Mouse (Mus musculus): ENCODE data around the gene Trafd1. TPM values are rescaled to one million over a fixed set of nuclear protein-coding genes. Genes with fewer than 3 reads are reported as not detected.
A peak's percentile ranks its signal among the peaks of the same experiment; 100 is the strongest.
"Not testable (repeated sequence)": the region's sequence is repeated elsewhere in the genome, so short reads cannot be mapped to it uniquely, and the experiment has no call there.

Gene Trafd1
- polyA plus RNA-seq, 1 experiment from 2014 or later: 76.7 TPM

DNA sequence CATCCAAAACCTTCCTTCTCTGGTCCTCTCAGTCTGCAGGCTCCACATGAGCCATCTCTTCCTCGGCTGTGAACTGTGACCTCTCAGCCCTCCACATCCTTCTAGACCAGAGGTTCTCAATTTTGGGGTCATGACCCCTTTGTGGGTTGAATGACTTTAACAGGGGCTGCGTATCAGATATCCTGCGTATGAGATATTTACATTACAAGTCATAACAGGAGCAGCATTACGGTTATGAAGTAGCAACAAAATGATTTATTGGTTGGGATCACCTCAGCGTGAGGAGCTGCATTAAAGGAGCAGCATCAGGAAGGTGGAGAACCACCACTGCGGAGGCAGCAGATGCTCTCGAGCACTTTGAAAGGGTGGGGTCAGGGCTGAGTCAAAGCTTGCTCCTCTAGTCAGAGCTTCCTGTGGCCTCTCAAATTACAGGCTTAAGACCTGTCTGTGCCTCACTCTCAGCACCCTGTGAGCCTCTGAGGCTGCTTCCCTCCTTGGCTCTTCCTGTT, 44.4 kb downstream of the Trafd1 start:
- H3K4me2 ChIP-seq (replicated peaks; ENCODE audit: low read depth, low read length): no peak overlapping the region
- H3K36me3 ChIP-seq (ENCODE audit: control insufficient read depth, insufficient read depth, low read length): peaks cover 20% of the 10 kb centered on the region; the same call in 1 of the 2 replicates
- H3K9ac ChIP-seq (ENCODE audit: low read depth, low read length): no peak overlapping the region
- H3K27me3 ChIP-seq (ENCODE audit: control insufficient read depth, insufficient read depth, low read length): no peaks in the 10 kb centered on the region
- peak; percentile 5 for DNase-seq (ENCODE audit: low spot score)
- H3K4me3 ChIP-seq (ENCODE audit: low read depth, low read length): no peak overlapping the region
- no peak overlapping the region for H3K27ac ChIP-seq (ENCODE audit: low read depth, low read length)
- no peaks in the 10 kb centered on the region for H3K4me1 ChIP-seq (replicated peaks; ENCODE audit: control insufficient read depth, insufficient read depth, low read length)
- WGBS: 50% methylated on average over 7 of the region's 7 CpGs
- no peaks in the 10 kb centered on the region for H3K9me3 ChIP-seq (ENCODE audit: control insufficient read depth, low read length)
- no peak for ATAC-seq (ENCODE audit: low FRiP score)

DNA sequence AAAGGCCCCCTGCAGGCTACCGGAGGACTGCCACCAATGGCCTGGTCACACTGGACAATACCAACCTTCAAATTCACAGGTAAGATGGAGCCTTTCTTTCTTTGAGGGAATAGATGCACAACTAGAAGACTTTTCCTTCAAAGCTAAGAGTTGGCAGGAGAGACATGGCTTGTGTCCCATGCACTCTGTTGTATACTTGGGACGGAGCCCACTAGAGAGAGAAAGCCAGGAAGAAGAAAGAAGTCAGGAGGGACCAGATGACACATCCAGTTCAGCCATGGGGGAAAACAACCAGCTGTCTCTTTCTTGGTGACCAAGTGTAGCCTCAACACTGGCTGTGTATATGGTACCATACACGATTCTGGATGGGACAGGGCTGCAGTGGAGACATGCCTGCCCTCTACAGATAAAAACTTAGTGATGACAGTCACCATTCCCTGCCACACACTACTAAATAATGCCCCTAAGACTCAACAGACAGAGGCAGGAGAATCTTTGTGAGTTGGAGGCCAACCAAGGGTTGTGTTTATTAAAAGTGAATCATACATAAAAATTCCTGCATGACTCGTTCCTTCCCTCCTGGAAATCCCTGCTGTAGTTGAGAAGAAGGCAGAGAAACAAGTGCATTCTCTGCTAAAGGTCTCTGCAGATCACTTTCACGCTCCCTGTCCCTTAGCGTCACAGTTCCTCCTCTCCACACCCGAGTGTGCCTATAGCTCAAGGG, 45.8 kb downstream of the Trafd1 start:
- Histone ChIP-seq H3K4me2 (replicated peaks; ENCODE audit: low read depth, low read length) (no peak overlapping the region), H3K36me3 (ENCODE audit: control insufficient read depth, insufficient read depth, low read length) (peaks cover 17% of the 10 kb centered on the region; the same call in 1 of the 2 replicates), H3K27me3 (ENCODE audit: control insufficient read depth, insufficient read depth, low read length) (no peaks in the 10 kb centered on the region), H3K9ac (ENCODE audit: low read depth, low read length) (no peak overlapping the region), H3K9me3 (ENCODE audit: control insufficient read depth, low read length) (no peaks in the 10 kb centered on the region), H3K4me3 (ENCODE audit: low read depth, low read length) (no peak overlapping the region), H3K4me1 (replicated peaks; ENCODE audit: control insufficient read depth, insufficient read depth, low read length) (no peaks in the 10 kb centered on the region), H3K27ac (ENCODE audit: low read depth, low read length) (no peak overlapping the region)
- 91% methylated on average over 7 of the region's 7 CpGs for WGBS
- DNase-seq (ENCODE audit: low spot score) (no peak), ATAC-seq (ENCODE audit: low FRiP score) (no peak)

DNA sequence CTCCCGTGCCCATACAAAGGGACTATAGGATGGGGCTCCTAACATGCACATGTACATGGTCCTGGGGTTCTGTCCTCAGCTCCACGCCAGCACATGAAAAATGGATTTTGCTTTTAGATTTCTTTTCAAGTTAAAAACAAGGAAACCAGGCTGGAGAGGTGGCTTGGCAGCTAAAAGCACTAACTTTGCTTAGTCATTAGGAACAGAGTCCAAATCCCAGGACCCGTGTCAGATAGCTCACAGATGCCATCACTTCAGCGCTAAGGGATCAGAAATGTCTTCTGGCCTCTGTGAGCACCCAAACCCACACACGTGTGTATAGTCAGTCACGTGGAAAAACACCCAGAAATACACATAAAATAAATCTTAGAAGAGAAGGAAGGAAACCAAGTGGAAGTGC, 48.7 kb downstream of the Trafd1 start:
- H3K4me1 ChIP-seq (replicated peaks; ENCODE audit: control insufficient read depth, insufficient read depth, low read length): no peaks in the 10 kb centered on the region
- DNase-seq (ENCODE audit: low spot score): no peak
- H3K27me3 ChIP-seq (ENCODE audit: control insufficient read depth, insufficient read depth, low read length): no peaks in the 10 kb centered on the region
- WGBS: 95% methylated on average over 6 of the region's 6 CpGs
- ATAC-seq (ENCODE audit: low FRiP score): no peak
- no peaks in the 10 kb centered on the region for H3K9me3 ChIP-seq (ENCODE audit: control insufficient read depth, low read length)
- no peak overlapping the region for H3K27ac ChIP-seq (ENCODE audit: low read depth, low read length)
- no peak overlapping the region for H3K4me2 ChIP-seq (replicated peaks; ENCODE audit: low read depth, low read length)
- peaks cover 17% of the 10 kb centered on the region for H3K36me3 ChIP-seq (ENCODE audit: control insufficient read depth, insufficient read depth, low read length)
- H3K4me3 ChIP-seq (ENCODE audit: low read depth, low read length): no peak overlapping the region
- no peak overlapping the region for H3K9ac ChIP-seq (ENCODE audit: low read depth, low read length)

DNA sequence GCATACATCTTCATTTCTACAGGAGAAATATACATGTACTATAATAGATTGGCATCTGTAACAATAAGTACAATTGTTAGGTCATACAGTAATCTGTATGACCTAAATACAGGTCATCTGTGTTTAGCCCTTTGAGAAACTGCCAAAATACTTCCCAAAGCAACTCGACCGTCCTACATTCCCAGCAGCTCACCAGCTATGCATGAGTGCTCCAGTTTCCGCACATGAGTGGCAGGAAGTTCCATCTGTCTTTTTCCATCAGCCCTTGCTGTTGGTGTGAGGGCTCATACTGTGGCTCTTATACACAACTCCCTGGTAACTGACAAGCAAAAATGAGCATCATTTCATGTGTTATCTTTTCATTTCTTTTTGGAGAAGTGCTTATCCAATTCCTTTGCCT, 49.4 kb downstream of the Trafd1 start:
- H3K36me3 ChIP-seq (ENCODE audit: control insufficient read depth, insufficient read depth, low read length): peaks cover 23% of the 10 kb centered on the region
- no peaks in the 10 kb centered on the region for H3K27me3 ChIP-seq (ENCODE audit: control insufficient read depth, insufficient read depth, low read length)
- no peak for ATAC-seq (ENCODE audit: low FRiP score)
- H3K9ac ChIP-seq (ENCODE audit: low read depth, low read length): no peak overlapping the region
- 82% methylated on average over 3 of the region's 3 CpGs for WGBS
- no peak overlapping the region for H3K27ac ChIP-seq (ENCODE audit: low read depth, low read length)
- no peak overlapping the region for H3K4me2 ChIP-seq (replicated peaks; ENCODE audit: low read depth, low read length)
- DNase-seq (ENCODE audit: low spot score): no peak
- H3K4me3 ChIP-seq (ENCODE audit: low read depth, low read length): no peak overlapping the region
- H3K9me3 ChIP-seq (ENCODE audit: control insufficient read depth, low read length): no peaks in the 10 kb centered on the region
- no peaks in the 10 kb centered on the region for H3K4me1 ChIP-seq (replicated peaks; ENCODE audit: control insufficient read depth, insufficient read depth, low read length)

DNA sequence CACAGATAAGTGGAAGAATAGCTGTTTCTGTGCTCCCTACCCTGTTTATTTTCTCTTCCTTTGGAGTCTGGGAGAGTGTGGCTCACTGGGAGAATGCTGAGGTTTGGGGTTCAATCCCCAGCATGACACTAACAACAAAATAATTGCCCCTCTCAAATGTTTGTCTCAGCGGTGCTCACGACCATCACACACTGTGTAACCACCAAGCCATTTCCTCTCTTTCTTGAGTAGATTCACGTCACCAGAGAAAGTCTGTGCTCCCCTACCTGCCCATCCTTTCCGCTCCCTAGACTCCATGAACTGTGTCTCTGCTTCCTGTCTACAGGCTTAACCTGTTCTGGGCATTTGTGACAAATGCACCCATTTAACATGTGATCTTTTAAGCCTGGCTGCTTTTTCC, 50.0 kb downstream of the Trafd1 start:
- H3K9ac ChIP-seq (ENCODE audit: low read depth, low read length): no peak overlapping the region
- H3K36me3 ChIP-seq (ENCODE audit: control insufficient read depth, insufficient read depth, low read length): peaks cover 25% of the 10 kb centered on the region
- no peaks in the 10 kb centered on the region for H3K9me3 ChIP-seq (ENCODE audit: control insufficient read depth, low read length)
- ATAC-seq (ENCODE audit: low FRiP score) (no peak), DNase-seq (ENCODE audit: low spot score) (no peak)
- no peak overlapping the region for H3K27ac ChIP-seq (ENCODE audit: low read depth, low read length)
- no peaks in the 10 kb centered on the region for H3K27me3 ChIP-seq (ENCODE audit: control insufficient read depth, insufficient read depth, low read length)
- H3K4me3 ChIP-seq (ENCODE audit: low read depth, low read length): no peak overlapping the region
- WGBS: 88% methylated on average over 4 of the region's 4 CpGs
- H3K4me2 ChIP-seq (replicated peaks; ENCODE audit: low read depth, low read length): no peak overlapping the region
- H3K4me1 ChIP-seq (replicated peaks; ENCODE audit: control insufficient read depth, insufficient read depth, low read length): no peaks in the 10 kb centered on the region

DNA sequence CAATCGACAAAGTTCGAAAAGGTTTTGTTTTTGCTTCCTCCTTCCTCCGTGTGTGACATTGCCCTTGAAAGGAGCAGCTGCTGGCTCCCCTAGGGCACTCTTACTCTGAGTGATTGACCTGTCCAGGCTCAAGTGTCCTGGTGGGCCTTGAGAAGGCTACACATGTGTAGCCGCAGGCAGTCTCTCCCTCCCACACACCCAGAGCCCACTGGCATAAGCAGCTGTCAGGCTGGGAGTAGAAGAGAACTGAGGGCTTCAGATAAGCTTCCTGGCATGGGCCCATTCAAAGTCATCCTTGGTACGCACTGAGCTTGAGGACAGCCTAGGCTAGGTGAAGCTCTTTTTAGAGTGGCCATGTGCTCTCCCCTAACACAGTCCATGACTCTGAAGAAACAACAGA, 51.0 kb downstream of the Trafd1 start:
- Histone ChIP-seq H3K4me3 (ENCODE audit: low read depth, low read length) (no peak overlapping the region), H3K4me1 (replicated peaks; ENCODE audit: control insufficient read depth, insufficient read depth, low read length) (no peaks in the 10 kb centered on the region), H3K4me2 (replicated peaks; ENCODE audit: low read depth, low read length) (no peak overlapping the region), H3K27me3 (ENCODE audit: control insufficient read depth, insufficient read depth, low read length) (no peaks in the 10 kb centered on the region), H3K27ac (ENCODE audit: low read depth, low read length) (no peak overlapping the region), H3K36me3 (ENCODE audit: control insufficient read depth, insufficient read depth, low read length) (peaks cover 25% of the 10 kb centered on the region), H3K9me3 (ENCODE audit: control insufficient read depth, low read length) (no peaks in the 10 kb centered on the region), H3K9ac (ENCODE audit: low read depth, low read length) (no peak overlapping the region)
- ATAC-seq (ENCODE audit: low FRiP score) (no peak), DNase-seq (ENCODE audit: low spot score) (no peak)
- 91% methylated on average over 5 of the region's 5 CpGs for WGBS

DNA sequence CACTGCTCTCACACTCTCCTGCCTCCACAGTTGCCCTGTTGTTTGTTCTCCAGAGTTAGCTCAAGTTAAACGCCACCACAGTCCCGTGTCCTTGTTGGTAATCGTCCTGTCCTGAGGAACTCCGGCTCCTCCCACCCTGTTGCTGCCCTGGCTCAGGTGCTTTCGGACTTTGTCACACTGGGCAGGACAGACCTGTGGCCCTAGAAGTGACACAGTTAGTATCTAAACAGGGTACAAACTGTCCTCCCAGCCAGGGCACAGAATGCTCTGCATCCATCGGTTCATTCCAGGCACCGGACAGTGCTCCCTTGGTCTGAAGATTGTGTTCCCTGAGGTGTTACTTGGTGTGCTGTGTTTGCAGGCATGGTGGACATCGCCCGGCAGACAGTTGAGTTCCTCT, 51.5 kb downstream of the Trafd1 start:
- Histone ChIP-seq H3K4me2 (replicated peaks; ENCODE audit: low read depth, low read length) (no peak overlapping the region), H3K4me3 (ENCODE audit: low read depth, low read length) (no peak overlapping the region), H3K27ac (ENCODE audit: low read depth, low read length) (no peak overlapping the region), H3K9me3 (ENCODE audit: control insufficient read depth, low read length) (no peaks in the 10 kb centered on the region), H3K4me1 (replicated peaks; ENCODE audit: control insufficient read depth, insufficient read depth, low read length) (no peaks in the 10 kb centered on the region), H3K9ac (ENCODE audit: low read depth, low read length) (no peak overlapping the region), H3K27me3 (ENCODE audit: control insufficient read depth, insufficient read depth, low read length) (no peaks in the 10 kb centered on the region), H3K36me3 (ENCODE audit: control insufficient read depth, insufficient read depth, low read length) (peaks cover 25% of the 10 kb centered on the region)
- WGBS: 96% methylated on average over 9 of the region's 9 CpGs
- no peak for ATAC-seq (ENCODE audit: low FRiP score)
- no peak for DNase-seq (ENCODE audit: low spot score)

DNA sequence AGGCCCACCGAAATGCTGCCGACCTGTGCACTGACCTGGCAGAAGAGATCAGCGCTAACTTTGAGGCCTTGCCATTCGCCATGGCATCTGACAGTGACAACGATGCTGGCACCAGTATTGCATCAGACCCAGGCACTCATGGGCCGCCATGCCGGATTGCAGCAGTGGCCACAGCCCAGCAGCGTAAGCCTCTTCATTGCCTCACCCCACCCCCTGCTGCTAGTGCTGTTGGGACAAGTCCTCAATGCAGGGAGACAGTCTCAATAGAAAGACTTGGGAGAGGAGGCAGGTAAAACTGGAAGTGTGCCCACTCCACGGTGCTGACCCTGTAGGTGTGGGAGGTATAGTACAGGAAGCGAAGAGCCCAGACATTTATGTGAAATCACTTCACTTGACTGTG, 53.7 kb downstream of the Trafd1 start:
- no peak overlapping the region for H3K4me3 ChIP-seq (ENCODE audit: low read depth, low read length)
- 97% methylated on average over 10 of the region's 10 CpGs for WGBS
- no peaks in the 10 kb centered on the region for H3K9me3 ChIP-seq (ENCODE audit: control insufficient read depth, low read length)
- no peak overlapping the region for H3K4me2 ChIP-seq (replicated peaks; ENCODE audit: low read depth, low read length)
- H3K4me1 ChIP-seq (replicated peaks; ENCODE audit: control insufficient read depth, insufficient read depth, low read length): no peaks in the 10 kb centered on the region
- ATAC-seq (ENCODE audit: low FRiP score) (no peak), DNase-seq (ENCODE audit: low spot score) (no peak)
- no peak overlapping the region for H3K9ac ChIP-seq (ENCODE audit: low read depth, low read length)
- no peak overlapping the region for H3K27ac ChIP-seq (ENCODE audit: low read depth, low read length)
- H3K27me3 ChIP-seq (ENCODE audit: control insufficient read depth, insufficient read depth, low read length): no peaks in the 10 kb centered on the region
- peaks cover 21% of the 10 kb centered on the region for H3K36me3 ChIP-seq (ENCODE audit: control insufficient read depth, insufficient read depth, low read length)

DNA sequence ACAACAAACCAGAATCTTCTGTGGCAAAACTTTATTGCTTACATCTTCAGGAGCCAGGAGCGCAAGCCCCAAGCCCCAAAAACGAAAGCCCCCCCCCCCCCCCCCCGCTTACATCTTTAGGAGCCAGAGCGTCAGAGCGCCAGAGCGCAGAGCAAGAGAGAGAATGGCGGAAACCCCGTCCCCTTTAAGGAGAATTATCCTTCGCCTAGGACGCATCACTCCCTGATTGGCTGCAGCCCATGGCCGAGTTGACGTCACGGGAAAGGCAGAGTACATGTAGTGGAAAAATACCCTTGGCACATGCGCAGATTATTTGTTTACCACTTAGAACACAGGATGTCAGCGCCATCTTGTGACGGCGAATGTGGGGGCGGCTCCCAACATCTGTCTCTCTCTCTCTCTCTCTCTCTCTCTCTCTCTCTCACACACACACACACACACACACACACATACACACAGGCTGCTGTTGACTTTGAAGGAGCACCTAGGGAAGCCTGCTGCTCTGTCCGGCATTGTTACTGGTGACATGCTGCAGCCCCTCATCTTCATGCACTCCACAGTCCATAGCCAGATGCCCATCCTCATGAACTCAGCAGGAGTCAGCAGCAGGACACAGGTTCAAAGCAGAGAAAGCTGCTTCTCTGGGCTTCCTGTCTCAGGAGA, 55.1 kb downstream of the Trafd1 start:
- H3K4me3 ChIP-seq (ENCODE audit: low read depth, low read length); H3K9me3 ChIP-seq (ENCODE audit: control insufficient read depth, low read length); ATAC-seq (ENCODE audit: low FRiP score); H3K4me2 ChIP-seq (replicated peaks; ENCODE audit: low read depth, low read length); H3K9ac ChIP-seq (ENCODE audit: low read depth, low read length); H3K4me1 ChIP-seq (replicated peaks; ENCODE audit: control insufficient read depth, insufficient read depth, low read length); H3K27me3 ChIP-seq (ENCODE audit: control insufficient read depth, insufficient read depth, low read length); H3K27ac ChIP-seq (ENCODE audit: low read depth, low read length): not testable (repeated sequence)
- DNase-seq (ENCODE audit: low spot score): peak; percentile 5
- 61% methylated on average over 11 of the region's 19 CpGs for WGBS
- peaks cover 19% of the 10 kb centered on the region for H3K36me3 ChIP-seq (ENCODE audit: control insufficient read depth, insufficient read depth, low read length)
